In the genomic region with DNA sequence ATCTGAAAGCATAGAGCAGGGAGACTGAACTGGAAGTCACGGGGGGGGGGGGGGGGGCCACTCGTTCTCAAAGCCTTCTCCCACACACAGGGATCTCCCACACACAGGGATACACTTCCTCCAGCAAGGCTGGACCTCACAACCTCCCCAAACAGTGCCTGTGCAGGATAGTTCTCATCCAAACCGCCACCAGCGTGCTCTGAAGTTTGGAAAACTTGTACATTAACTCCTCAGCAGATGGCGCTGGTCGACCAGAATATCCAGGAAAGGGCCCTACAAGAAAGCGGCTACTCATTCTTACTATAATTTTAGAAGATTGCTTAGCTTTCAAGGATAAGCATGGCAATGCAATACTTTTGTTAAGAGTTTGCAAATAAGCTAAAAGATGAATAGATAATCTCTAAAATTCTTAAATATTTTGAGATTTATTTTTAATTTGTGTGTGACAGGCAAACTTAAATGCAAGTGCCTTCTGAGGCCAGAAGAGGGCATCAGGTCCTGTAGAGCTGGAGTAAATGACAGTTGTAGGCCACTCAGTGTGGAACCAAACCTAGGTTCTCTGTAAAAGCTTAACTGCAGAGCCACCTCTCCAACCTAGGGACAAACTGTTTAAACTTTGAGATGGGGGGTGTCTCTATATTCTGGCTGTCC, we compare ENCODE assay signal across 8 mouse cellular contexts. TPM values are rescaled to one million over a fixed set of nuclear protein-coding genes. Genes with fewer than 3 reads are reported as not detected.
DNase-seq lines count a peak whose midpoint lies in the region; ATAC-seq and TF ChIP-seq lines count a peak whose summit lies in the region.

No protein-coding gene starts in this region.

- 22% methylated on average over 7 of the region's 7 CpGs for WGBS in thymus, adult 2 months
- 10% methylated on average over 7 of the region's 7 CpGs for WGBS in forebrain, embryonic 12.5 days
- 5% methylated on average over 6 of the region's 7 CpGs for WGBS in liver, postnatal 0 days (ENCODE audit: insufficient replicate concordance)

- no peak for TF ChIP-seq CTCF in thymus, adult 2 months (IDR thresholded peaks at IDR 0.05; ENCODE audit: borderline replicate concordance, control insufficient read depth, extremely low read depth, insufficient read depth, low read length, poor library complexity)
- peak; percentile 61 for TF ChIP-seq CTCF in liver, postnatal 0 days (IDR thresholded peaks at IDR 0.05; ENCODE audit: low read depth)

- no peak overlapping the region for H3K27ac ChIP-seq in thymus, adult 2 months (ENCODE audit: control insufficient read depth, insufficient read depth, low read length)
- no peak overlapping the region for H3K27ac ChIP-seq in forebrain, embryonic 12.5 days
- no peak overlapping the region for H3K27ac ChIP-seq in liver, postnatal 0 days (ENCODE audit: low read depth)

- no peak for TF ChIP-seq POLR2A in thymus, adult 2 months (IDR thresholded peaks at IDR 0.05; ENCODE audit: control insufficient read depth, extremely low read depth, insufficient read depth, low read length, poor library complexity)

- peaks cover 5% of the 10 kb centered on the region for H3K4me1 ChIP-seq in thymus, adult 2 months (replicated peaks; ENCODE audit: control insufficient read depth, insufficient read depth, low read length)
- H3K4me1 ChIP-seq in forebrain, embryonic 12.5 days: 0 out of 2 replicates have a peak, but pooled peaks cover 5% of the 10 kb centered on the region
- no peaks in the 10 kb centered on the region for H3K4me1 ChIP-seq in liver, postnatal 0 days (ENCODE audit: insufficient read depth)

- H3K4me2 ChIP-seq in forebrain, embryonic 12.5 days: no peak overlapping the region
- H3K4me2 ChIP-seq in liver, postnatal 0 days (ENCODE audit: low read depth, low read length): no peak overlapping the region

- peaks cover 10% of the 10 kb centered on the region for H3K36me3 ChIP-seq in thymus, adult 2 months (ENCODE audit: control insufficient read depth, insufficient read depth, low read length)
- peaks cover 41% of the 10 kb centered on the region for H3K36me3 ChIP-seq in forebrain, embryonic 12.5 days (replicated peaks)
- peaks cover 26% of the 10 kb centered on the region for H3K36me3 ChIP-seq in liver, postnatal 0 days (replicated peaks; ENCODE audit: insufficient read depth, low read length)

- TF ChIP-seq EP300 in liver, postnatal 0 days (IDR thresholded peaks at IDR 0.05; ENCODE audit: low read depth): no peak

- H3K9ac ChIP-seq in forebrain, embryonic 12.5 days: no peak overlapping the region
- no peak overlapping the region for H3K9ac ChIP-seq in liver, postnatal 0 days (replicated peaks)

- peak; percentile 38 for DNase-seq in thymus, adult 2 months
- no peak for DNase-seq in thymus, adult 18-20 months
- DNase-seq in adrenal gland, postnatal 25 days: peak; percentile 30
- DNase-seq in kidney, adult 9 months: peak; percentile 73
- DNase-seq in liver, postnatal 0 days: peak; percentile 51
- DNase-seq in retina, embryonic 14.5 days (ENCODE audit: low spot score): peak; percentile 85

- no peaks in the 10 kb centered on the region for H3K27me3 ChIP-seq in thymus, adult 2 months (ENCODE audit: control insufficient read depth, insufficient read depth, low read length)
- H3K27me3 ChIP-seq in forebrain, embryonic 12.5 days: no peaks in the 10 kb centered on the region
- no peaks in the 10 kb centered on the region for H3K27me3 ChIP-seq in liver, postnatal 0 days (ENCODE audit: insufficient read depth, low read length)

- H3K4me3 ChIP-seq in thymus, adult 2 months (ENCODE audit: control insufficient read depth, insufficient read depth, low read length): no peak overlapping the region
- H3K4me3 ChIP-seq in forebrain, embryonic 12.5 days (replicated peaks): no peak overlapping the region
- H3K4me3 ChIP-seq in liver, postnatal 0 days (ENCODE audit: low read depth, low read length): no peak overlapping the region

- ATAC-seq in forebrain, embryonic 12.5 days (ENCODE audit: low FRiP score): peak; percentile 68
- ATAC-seq in liver, postnatal 0 days: peak; percentile 63
- ATAC-seq in monocyte, adult 5-6 weeks (replicated peaks; ENCODE audit: insufficient number of reproducible peaks, low FRiP score, low TSS enrichment, poor library complexity, severe bottlenecking): no peak

- H3K9me3 ChIP-seq in forebrain, embryonic 12.5 days: no peaks in the 10 kb centered on the region
- H3K9me3 ChIP-seq in liver, postnatal 0 days (ENCODE audit: low read length): no peaks in the 10 kb centered on the region

RNA-seq across cellular contexts. Expression of gene Cyp24a1, which starts 23.5 kb away (rescaled TPM):
- 0.04 TPM in 2 replicates for polyA plus RNA-seq in thymus, adult 2 months (2012; rRNA removed)
- total RNA-seq in adrenal gland, postnatal 25 days (2021): not detected in 2 replicates
- polyA plus RNA-seq in forebrain, embryonic 12.5 days (2016; fragmentation: Nextera tagmentation; extraction: Ambion mirVana): 0.06 TPM in 1 of 2 replicates, not detected in the other
- not detected in 2 replicates for polyA plus RNA-seq in liver, postnatal 0 days (2015; fragmentation: Nextera tagmentation; extraction: Ambion mirVana)
- total RNA-seq in monocyte, adult 5-6 weeks (2017): not detected in 3 replicates

RNA-seq across cellular contexts. Expression of gene Pfdn4, which starts 24.2 kb away (rescaled TPM):
- polyA plus RNA-seq in thymus, adult 2 months (2012; rRNA removed): 10.8 and 12.0 TPM in 2 replicates
- total RNA-seq in adrenal gland, postnatal 25 days (2021): 23.3 and 23.9 TPM in 2 replicates
- polyA plus RNA-seq in forebrain, embryonic 12.5 days (2016; fragmentation: Nextera tagmentation; extraction: Ambion mirVana): 139 and 140 TPM in 2 replicates
- polyA plus RNA-seq in liver, postnatal 0 days (2015; fragmentation: Nextera tagmentation; extraction: Ambion mirVana): 29.8 and 33.9 TPM in 2 replicates
- 31.7 to 52.4 TPM (median 43.6 TPM) in 3 replicates for total RNA-seq in monocyte, adult 5-6 weeks (2017)

Comparison
In these comparisons a context has a peak if more than half of its experiments do, and no peak if none do; other contexts are left out.
1. DNase-seq: peak in thymus, adult 2 months (single experiment), adrenal gland, postnatal 25 days (single experiment), kidney, adult 9 months (single experiment), liver, postnatal 0 days (single experiment) and retina, embryonic 14.5 days (single experiment); none in thymus, adult 18-20 months (0 of 2).